Mouse (Mus musculus) spleen, adult 18-20 months (tissue): ENCODE data around the gene D430041D05Rik.

ENCODE experiments used
- DNase-seq, 2 experiments: peaks; one replicate each; pipeline ENCODE4 v3.0.0; 2022; ENCODE audit warnings: mixed read lengths in 2 of 2

Gene D430041D05Rik

GRCm38 (mm10) chr2:104410963-104411545, at the start of gene D430041D05Rik:
Gene D430041D05Rik (minus strand): TSS chr2:104411013.
- no peak for DNase-seq

DNA sequence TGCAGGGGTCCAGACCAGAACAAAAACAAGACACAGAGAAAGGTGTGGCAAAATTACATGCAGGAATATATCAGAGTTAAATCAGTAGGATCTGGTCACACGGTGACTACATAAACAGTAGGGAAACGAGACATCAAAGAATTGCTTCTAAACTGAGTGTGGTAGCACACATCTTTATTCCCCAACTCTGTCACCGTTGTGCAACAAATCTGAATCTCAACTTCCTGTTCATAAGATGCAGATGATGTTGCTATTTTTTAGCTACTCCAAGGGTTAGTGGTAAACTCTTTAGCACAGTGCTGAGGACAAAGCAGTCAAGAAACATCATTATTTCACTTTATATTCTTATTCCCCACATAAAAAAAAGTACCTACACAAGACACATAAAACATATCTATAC, 49.2 kb upstream of the D430041D05Rik start:
- DNase-seq, result no peak

GRCm38 (mm10) chr2:104458569-104459332, 47.9 kb upstream of the D430041D05Rik start:
- DNase-seq, result no peak

GRCm38 (mm10) chr2:104457106-104457505, 46.3 kb upstream of the D430041D05Rik start:
- DNase-seq, result no peak

DNA sequence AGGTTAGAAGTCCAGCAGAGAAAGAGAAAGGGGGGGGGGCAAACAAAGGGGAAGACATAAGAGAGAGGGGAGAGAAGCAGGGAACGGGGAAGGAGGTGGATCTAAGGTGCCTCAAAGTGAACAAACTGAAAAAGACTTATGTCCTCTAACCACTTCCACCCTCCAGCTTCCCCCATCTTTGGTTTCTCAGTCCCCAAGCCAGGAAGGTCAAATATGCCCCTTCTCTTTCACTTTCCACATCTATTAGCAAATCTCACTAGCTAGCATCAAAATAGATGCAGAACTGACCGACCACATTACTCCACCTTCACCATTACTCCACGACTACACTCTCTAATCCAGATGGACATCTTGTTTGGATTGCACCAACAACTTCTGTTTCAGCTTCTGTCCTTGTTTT, 39.9 kb upstream of the D430041D05Rik start:
- DNase-seq, result no peak

- DNase-seq, result no peak
These were observed 38.4 kb upstream of the D430041D05Rik start for GRCm38 (mm10) chr2:104449191-104449590.

GRCm38 (mm10) chr2:104448201-104448600, 37.4 kb upstream of the D430041D05Rik start:
- no peak for DNase-seq

DNA sequence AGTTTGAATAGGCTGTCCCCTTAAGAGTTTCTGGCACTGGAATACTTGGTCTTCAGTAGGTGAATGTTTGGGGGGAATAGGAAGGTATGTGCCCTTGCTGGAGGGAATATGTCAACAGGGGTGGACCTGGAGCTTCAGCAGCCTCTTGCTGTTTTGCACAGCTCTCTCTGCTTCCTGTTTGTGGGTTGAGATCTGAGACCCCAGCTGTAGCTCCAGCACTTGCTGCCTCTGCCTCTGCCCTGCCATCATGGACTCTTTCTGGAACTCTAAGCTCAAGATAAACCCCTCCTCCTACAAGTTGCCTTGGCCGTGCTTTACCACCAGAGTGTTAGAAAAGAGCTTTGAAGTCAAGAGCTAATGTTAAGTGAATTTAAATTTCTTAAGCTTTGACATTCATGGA, 35.2 kb upstream of the D430041D05Rik start:
- no peak for DNase-seq

- peak; percentile 17 to 33 for DNase-seq
These were observed 34.0 kb upstream of the D430041D05Rik start for GRCm38 (mm10) chr2:104444776-104445175.

- no peak for DNase-seq
These were observed 31.5 kb upstream of the D430041D05Rik start for GRCm38 (mm10) chr2:104442341-104442740.

DNA sequence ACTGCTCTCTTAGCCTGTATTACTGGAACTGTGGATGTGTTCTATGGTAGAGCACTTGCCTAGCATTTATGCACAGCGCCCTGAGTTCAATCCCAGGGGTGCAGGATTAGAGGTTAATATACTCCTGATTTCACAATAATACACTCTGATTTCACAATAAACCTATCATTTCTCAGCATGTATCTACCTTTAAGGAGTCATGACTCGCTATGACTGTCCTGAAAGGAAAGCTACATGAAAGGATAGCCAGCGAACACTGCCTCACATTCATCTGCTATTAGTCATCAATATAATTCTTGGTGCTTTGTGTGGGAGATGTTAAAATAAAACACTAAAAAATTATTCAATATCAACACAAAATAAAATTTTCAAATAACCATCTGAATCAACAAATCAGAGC, 25.4 kb upstream of the D430041D05Rik start:
- DNase-seq, result no peak

GRCm38 (mm10) chr2:104431067-104431466, 20.3 kb upstream of the D430041D05Rik start:
- no peak for DNase-seq

GRCm38 (mm10) chr2:104430566-104430965, 19.8 kb upstream of the D430041D05Rik start:
- DNase-seq, result no peak

DNA sequence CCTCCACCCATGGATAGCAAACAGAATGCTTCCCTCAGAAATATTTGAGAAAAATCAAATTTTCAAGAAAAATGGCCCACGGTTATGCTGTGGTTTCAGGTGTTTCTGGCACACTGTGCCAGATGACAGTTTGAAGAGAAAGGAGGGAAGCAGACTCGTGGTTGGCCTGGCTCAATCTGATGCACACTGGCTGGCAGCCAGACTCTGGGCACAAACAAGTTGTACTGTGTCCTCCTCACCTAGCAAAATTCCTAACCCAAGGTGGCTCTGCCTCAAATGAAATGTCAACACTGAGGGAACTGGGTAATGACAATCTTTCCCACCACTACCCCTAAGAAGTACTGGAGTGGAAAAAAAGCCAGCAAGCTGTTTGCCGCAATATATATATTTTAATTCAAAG, 15.3 kb upstream of the D430041D05Rik start:
- DNase-seq, result no peak

- DNase-seq, result no peak
These were observed 11.4 kb upstream of the D430041D05Rik start for GRCm38 (mm10) chr2:104422230-104422629.

GRCm38 (mm10) chr2:104420805-104421204, 10.0 kb upstream of the D430041D05Rik start:
- DNase-seq, result no peak

DNA sequence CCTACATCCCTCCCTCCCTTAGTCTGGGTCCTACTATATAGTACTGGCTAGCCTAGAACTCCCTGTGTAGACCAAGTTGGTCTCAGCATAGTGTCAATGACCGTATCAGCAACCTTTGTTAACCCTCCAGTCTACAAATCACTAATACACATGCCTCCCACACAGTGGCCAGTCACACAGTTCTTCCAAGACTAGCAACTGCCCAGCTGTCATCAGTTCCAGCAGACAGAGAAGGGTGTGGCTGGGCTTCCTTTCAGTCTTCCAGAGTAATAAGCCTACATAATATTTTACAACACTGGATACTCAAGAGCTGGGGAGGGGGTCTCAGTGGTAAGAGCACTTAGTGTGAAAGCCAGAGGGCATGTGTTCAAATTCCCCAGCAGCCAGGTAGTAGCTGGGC, 9.2 kb upstream of the D430041D05Rik start:
- no peak for DNase-seq

- DNase-seq, result no peak
These were observed 8.6 kb upstream of the D430041D05Rik start for GRCm38 (mm10) chr2:104419411-104419810.

GRCm38 (mm10) chr2:104413011-104413410, 2.2 kb upstream of the D430041D05Rik start:
- no peak for DNase-seq

DNA sequence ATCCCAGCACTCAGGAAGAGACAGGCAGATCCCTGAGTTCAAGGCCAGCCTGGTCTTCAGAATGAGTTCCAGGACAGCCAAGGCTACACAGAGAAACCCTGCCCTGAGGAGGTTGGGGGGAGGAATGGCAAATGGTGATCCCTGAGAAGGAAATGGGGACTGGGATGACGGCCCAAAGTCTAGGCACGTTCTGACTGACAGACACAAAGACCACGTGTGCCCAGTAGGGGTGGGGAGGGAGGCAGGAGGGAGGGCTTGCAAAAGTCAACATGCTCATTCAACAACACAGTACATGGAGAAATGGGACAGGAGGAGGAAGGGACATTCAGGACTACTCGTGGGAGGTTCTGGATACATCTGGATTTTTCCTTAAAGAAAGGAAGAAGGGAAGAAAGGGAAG, 1.7 kb upstream of the D430041D05Rik start:
- no peak for DNase-seq

DNA sequence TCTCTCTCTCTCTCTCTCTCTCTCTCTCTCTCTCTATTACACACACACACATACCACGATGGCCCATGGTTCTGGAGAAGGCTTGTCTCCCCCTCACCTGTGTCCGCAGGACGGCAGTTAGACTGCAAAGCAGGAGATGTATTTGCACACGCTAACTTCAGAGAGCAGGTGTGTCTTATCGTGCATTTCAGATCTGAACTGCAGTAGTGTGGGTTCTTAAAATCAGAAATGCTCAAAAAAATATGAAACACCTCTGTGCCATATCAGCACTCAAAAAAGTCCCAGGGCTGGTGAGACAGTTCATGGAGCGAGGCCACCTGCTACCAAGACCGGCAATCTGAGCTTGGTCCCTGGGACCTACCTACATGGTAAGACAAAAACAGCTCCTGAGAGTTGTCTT, 993 bp upstream of the D430041D05Rik start:
- DNase-seq, result no peak

- DNase-seq, result no peak
These were observed 677 bp downstream of the D430041D05Rik start for GRCm38 (mm10) chr2:104409851-104410821.

DNA sequence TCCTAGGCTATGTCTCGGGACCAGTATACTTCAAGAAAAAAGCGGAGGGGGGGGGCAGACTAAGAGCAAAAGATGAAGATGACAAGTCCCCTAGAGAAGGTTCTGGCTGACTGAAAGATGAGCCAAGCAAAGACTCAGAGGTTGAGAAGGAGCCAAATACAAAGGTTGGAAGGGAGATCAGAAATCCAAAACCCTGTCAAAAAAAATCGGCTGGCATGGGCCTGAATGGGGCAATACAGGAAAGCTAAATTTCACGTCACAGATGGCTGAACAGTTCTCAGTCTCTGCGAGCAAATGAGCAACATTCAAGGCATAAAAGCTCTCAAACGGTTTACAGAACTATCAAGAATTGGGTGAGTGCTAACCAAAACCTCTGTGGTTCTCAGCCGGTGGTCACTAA, 2.5 kb downstream of the D430041D05Rik start:
- no peak for DNase-seq
